In genomic region chr13:60455033-60455619, GRCm38 (mm10) we compare ENCODE assay signal across 8 mouse cellular contexts.
DNase-seq lines count a peak whose midpoint lies in the region; ATAC-seq and TF ChIP-seq lines count a peak whose summit lies in the region.

No protein-coding gene starts in this region.

- H3K4me3 ChIP-seq in forebrain, embryonic 13.5 days = no peak overlapping the region
- no peak overlapping the region for H3K4me3 ChIP-seq in forebrain, embryonic 12.5 days (replicated peaks)
- H3K4me3 ChIP-seq in embryonic facial prominence, embryonic 15.5 days (replicated peaks) = 0 out of 2 replicates have a peak overlapping the region, but pooled peaks have one; percentile 3
- H3K4me3 ChIP-seq in hindbrain, embryonic 12.5 days = no peak overlapping the region
- no peak overlapping the region for H3K4me3 ChIP-seq in limb, embryonic 14.5 days (replicated peaks; ENCODE audit: low read length)
- no peak overlapping the region for H3K4me3 ChIP-seq in stomach, embryonic 16.5 days (replicated peaks; ENCODE audit: low read length)

- H3K4me1 ChIP-seq in forebrain, embryonic 13.5 days = peaks cover 9% of the 10 kb centered on the region
- 0 out of 2 replicates have a peak, but pooled peaks cover 7% of the 10 kb centered on the region for H3K4me1 ChIP-seq in forebrain, embryonic 12.5 days
- H3K4me1 ChIP-seq in embryonic facial prominence, embryonic 15.5 days = peaks cover 35% of the 10 kb centered on the region
- H3K4me1 ChIP-seq in hindbrain, embryonic 12.5 days = peaks cover 7% of the 10 kb centered on the region
- H3K4me1 ChIP-seq in limb, embryonic 14.5 days (ENCODE audit: control insufficient read depth, insufficient read depth, low read length) = peaks cover 24% of the 10 kb centered on the region
- H3K4me1 ChIP-seq in stomach, embryonic 16.5 days (ENCODE audit: control insufficient read depth, insufficient read depth, low read length) = peaks cover 4% of the 10 kb centered on the region

- peak; percentile 70 for DNase-seq in limb, embryonic 14.5 days (ENCODE audit: low spot score)
- DNase-seq in thymus, postnatal 10 days (ENCODE audit: low spot score in 2 of 2) = no peak
- no peak for DNase-seq in right cerebral cortex, postnatal 10 days (ENCODE audit: low spot score in 2 of 2)

- H3K4me2 ChIP-seq in forebrain, embryonic 13.5 days = 0 out of 2 replicates have a peak overlapping the region, but pooled peaks have one; percentile 13
- H3K4me2 ChIP-seq in forebrain, embryonic 12.5 days = no peak overlapping the region
- peak overlapping the region; percentile 43 for H3K4me2 ChIP-seq in embryonic facial prominence, embryonic 15.5 days (replicated peaks)
- H3K4me2 ChIP-seq in hindbrain, embryonic 12.5 days (replicated peaks) = 0 out of 2 replicates have a peak overlapping the region, but pooled peaks have one; percentile 1
- H3K4me2 ChIP-seq in limb, embryonic 14.5 days (replicated peaks; ENCODE audit: low read depth, low read length, severe bottlenecking) = peak overlapping the region; percentile 38
- no peak overlapping the region for H3K4me2 ChIP-seq in stomach, embryonic 16.5 days (ENCODE audit: low read depth, low read length)

- no peaks in the 10 kb centered on the region for H3K27me3 ChIP-seq in forebrain, embryonic 13.5 days
- no peaks in the 10 kb centered on the region for H3K27me3 ChIP-seq in forebrain, embryonic 12.5 days
- H3K27me3 ChIP-seq in embryonic facial prominence, embryonic 15.5 days = no peaks in the 10 kb centered on the region
- H3K27me3 ChIP-seq in hindbrain, embryonic 12.5 days = no peaks in the 10 kb centered on the region
- no peaks in the 10 kb centered on the region for H3K27me3 ChIP-seq in limb, embryonic 14.5 days (ENCODE audit: control insufficient read depth, insufficient read depth, low read length)
- H3K27me3 ChIP-seq in stomach, embryonic 16.5 days (ENCODE audit: control insufficient read depth, insufficient read depth, low read length) = no peaks in the 10 kb centered on the region

- no peak for ATAC-seq in forebrain, embryonic 13.5 days
- no peak for ATAC-seq in forebrain, embryonic 12.5 days (ENCODE audit: low FRiP score)
- ATAC-seq in embryonic facial prominence, embryonic 15.5 days (ENCODE audit: insufficient number of reproducible peaks, low FRiP score, low TSS enrichment, low read depth) = peak; percentile 55; the same call in 1 of the 2 replicates
- no peak for ATAC-seq in hindbrain, embryonic 12.5 days (ENCODE audit: low FRiP score)
- peak; percentile 73 for ATAC-seq in limb, embryonic 14.5 days (ENCODE audit: low FRiP score, low read depth)
- ATAC-seq in stomach, embryonic 16.5 days (ENCODE audit: insufficient read depth, low FRiP score) = peak; percentile 42; the same call in 1 of the 2 replicates

- H3K36me3 ChIP-seq in forebrain, embryonic 13.5 days (ENCODE audit: poor library complexity, severe bottlenecking) = no peaks in the 10 kb centered on the region
- H3K36me3 ChIP-seq in forebrain, embryonic 12.5 days (replicated peaks) = no peaks in the 10 kb centered on the region
- H3K36me3 ChIP-seq in embryonic facial prominence, embryonic 15.5 days = no peaks in the 10 kb centered on the region
- H3K36me3 ChIP-seq in hindbrain, embryonic 12.5 days = no peaks in the 10 kb centered on the region
- no peaks in the 10 kb centered on the region for H3K36me3 ChIP-seq in limb, embryonic 14.5 days (ENCODE audit: control insufficient read depth, insufficient read depth, low read length)
- no peaks in the 10 kb centered on the region for H3K36me3 ChIP-seq in stomach, embryonic 16.5 days (ENCODE audit: control insufficient read depth, insufficient read depth, low read length)

- no peak overlapping the region for H3K27ac ChIP-seq in forebrain, embryonic 13.5 days
- H3K27ac ChIP-seq in forebrain, embryonic 12.5 days = no peak overlapping the region
- H3K27ac ChIP-seq in embryonic facial prominence, embryonic 15.5 days (replicated peaks) = peak overlapping the region; percentile 92
- H3K27ac ChIP-seq in hindbrain, embryonic 12.5 days = 0 out of 2 replicates have a peak overlapping the region, but pooled peaks have one; percentile 6
- peak overlapping the region; percentile 82 for H3K27ac ChIP-seq in limb, embryonic 14.5 days (replicated peaks; ENCODE audit: low read depth, low read length)
- H3K27ac ChIP-seq in stomach, embryonic 16.5 days (ENCODE audit: low read length) = peak overlapping the region; percentile 57; the same call in 1 of the 2 replicates

- H3K9ac ChIP-seq in forebrain, embryonic 13.5 days = no peak overlapping the region
- H3K9ac ChIP-seq in forebrain, embryonic 12.5 days = no peak overlapping the region
- no peak overlapping the region for H3K9ac ChIP-seq in embryonic facial prominence, embryonic 15.5 days
- H3K9ac ChIP-seq in hindbrain, embryonic 12.5 days = no peak overlapping the region
- H3K9ac ChIP-seq in limb, embryonic 14.5 days (ENCODE audit: low read depth, low read length, severe bottlenecking) = peak overlapping the region; percentile 22; the same call in 1 of the 2 replicates
- H3K9ac ChIP-seq in stomach, embryonic 16.5 days (ENCODE audit: low read length) = peak overlapping the region; percentile 14; the same call in 1 of the 2 replicates

- WGBS in forebrain, embryonic 13.5 days = 34% methylated on average over 15 of the region's 15 CpGs
- WGBS in forebrain, embryonic 12.5 days = 38% methylated on average over 15 of the region's 15 CpGs
- 11% methylated on average over 15 of the region's 15 CpGs for WGBS in embryonic facial prominence, embryonic 15.5 days
- 28% methylated on average over 15 of the region's 15 CpGs for WGBS in hindbrain, embryonic 12.5 days
- 10% methylated on average over 15 of the region's 15 CpGs for WGBS in limb, embryonic 14.5 days
- WGBS in stomach, embryonic 16.5 days = 29% methylated on average over 15 of the region's 15 CpGs

- H3K9me3 ChIP-seq in forebrain, embryonic 13.5 days (replicated peaks) = no peaks in the 10 kb centered on the region
- no peaks in the 10 kb centered on the region for H3K9me3 ChIP-seq in forebrain, embryonic 12.5 days
- no peaks in the 10 kb centered on the region for H3K9me3 ChIP-seq in embryonic facial prominence, embryonic 15.5 days (replicated peaks)
- no peaks in the 10 kb centered on the region for H3K9me3 ChIP-seq in hindbrain, embryonic 12.5 days (replicated peaks)
- H3K9me3 ChIP-seq in limb, embryonic 14.5 days (ENCODE audit: control insufficient read depth, low read length) = no peaks in the 10 kb centered on the region
- H3K9me3 ChIP-seq in stomach, embryonic 16.5 days (replicated peaks; ENCODE audit: control insufficient read depth, low read length) = no peaks in the 10 kb centered on the region

- no peak for TF ChIP-seq POLR2A in limb, embryonic 14.5 days (IDR thresholded peaks at IDR 0.05; ENCODE audit: borderline replicate concordance, extremely low read depth, insufficient read depth, insufficient read length)

Comparison
In these comparisons a context has a peak if more than half of its experiments do, and no peak if none do; other contexts are left out.
1. H3K4me2 ChIP-seq: peak in forebrain, embryonic 13.5 days (single experiment), embryonic facial prominence, embryonic 15.5 days (single experiment), hindbrain, embryonic 12.5 days (single experiment) and limb, embryonic 14.5 days (single experiment); none in forebrain, embryonic 12.5 days (single experiment) and stomach, embryonic 16.5 days (single experiment).
2. ATAC-seq: peak in embryonic facial prominence, embryonic 15.5 days (single experiment), limb, embryonic 14.5 days (single experiment) and stomach, embryonic 16.5 days (single experiment); none in forebrain, embryonic 13.5 days (single experiment), forebrain, embryonic 12.5 days (single experiment) and hindbrain, embryonic 12.5 days (single experiment).
3. H3K27ac ChIP-seq: peak in embryonic facial prominence, embryonic 15.5 days (single experiment), hindbrain, embryonic 12.5 days (single experiment), limb, embryonic 14.5 days (single experiment) and stomach, embryonic 16.5 days (single experiment); none in forebrain, embryonic 13.5 days (single experiment) and forebrain, embryonic 12.5 days (single experiment).
4. H3K9ac ChIP-seq: peak in limb, embryonic 14.5 days (single experiment) and stomach, embryonic 16.5 days (single experiment); none in forebrain, embryonic 13.5 days (single experiment), forebrain, embryonic 12.5 days (single experiment), embryonic facial prominence, embryonic 15.5 days (single experiment) and hindbrain, embryonic 12.5 days (single experiment).